Mouse (Mus musculus): ENCODE measurements around the gene Cdiptos.

Cdiptos gene

GRCm38 (mm10) chr7:126976878-126977459 is 1.1 kb upstream of the Cdiptos start:
- 23% methylated on average over 14 of the region's 14 CpGs for WGBS

DNA sequence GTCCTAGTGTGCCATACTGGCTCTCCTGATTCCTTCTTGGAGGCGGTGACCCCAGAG is 177 bp downstream of the Cdiptos start, which contains the start of gene Cdipt:
TSS of gene Cdipt (plus strand) at position 22 of the 57 bp plus-strand sequence.
- 4% methylated on average over 1 of the region's 1 CpGs for WGBS

- 5% methylated on average over 8 of the region's 8 CpGs for WGBS
These were observed 405 bp downstream of the Cdiptos start for GRCm38 (mm10) chr7:126975493-126975892.

GRCm38 (mm10) chr7:126967361-126967760 is 8.5 kb downstream of the Cdiptos start:
- 73% methylated on average over 6 of the region's 6 CpGs for WGBS

DNA sequence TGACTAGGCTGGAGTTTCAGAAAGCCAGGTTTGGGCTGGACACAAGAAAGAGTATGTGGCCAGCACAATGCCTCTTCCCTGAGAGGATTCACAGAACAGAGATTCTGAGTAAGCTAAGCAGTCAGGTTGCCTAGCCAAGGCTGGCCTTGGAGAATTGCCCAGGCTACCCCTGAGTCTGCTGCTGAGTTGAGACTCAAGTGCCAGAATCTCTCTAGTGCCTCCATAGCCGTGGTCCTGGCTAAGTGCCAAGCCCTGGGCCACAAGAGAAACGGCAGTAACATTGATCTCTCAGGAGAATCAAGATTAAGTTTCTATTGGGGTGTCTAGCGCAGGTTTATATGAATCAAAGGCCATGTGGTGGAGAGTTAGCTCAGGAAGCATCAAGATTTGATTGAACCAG is 10.3 kb downstream of the Cdiptos start:
- 40% methylated on average over 3 of the region's 3 CpGs for WGBS

DNA sequence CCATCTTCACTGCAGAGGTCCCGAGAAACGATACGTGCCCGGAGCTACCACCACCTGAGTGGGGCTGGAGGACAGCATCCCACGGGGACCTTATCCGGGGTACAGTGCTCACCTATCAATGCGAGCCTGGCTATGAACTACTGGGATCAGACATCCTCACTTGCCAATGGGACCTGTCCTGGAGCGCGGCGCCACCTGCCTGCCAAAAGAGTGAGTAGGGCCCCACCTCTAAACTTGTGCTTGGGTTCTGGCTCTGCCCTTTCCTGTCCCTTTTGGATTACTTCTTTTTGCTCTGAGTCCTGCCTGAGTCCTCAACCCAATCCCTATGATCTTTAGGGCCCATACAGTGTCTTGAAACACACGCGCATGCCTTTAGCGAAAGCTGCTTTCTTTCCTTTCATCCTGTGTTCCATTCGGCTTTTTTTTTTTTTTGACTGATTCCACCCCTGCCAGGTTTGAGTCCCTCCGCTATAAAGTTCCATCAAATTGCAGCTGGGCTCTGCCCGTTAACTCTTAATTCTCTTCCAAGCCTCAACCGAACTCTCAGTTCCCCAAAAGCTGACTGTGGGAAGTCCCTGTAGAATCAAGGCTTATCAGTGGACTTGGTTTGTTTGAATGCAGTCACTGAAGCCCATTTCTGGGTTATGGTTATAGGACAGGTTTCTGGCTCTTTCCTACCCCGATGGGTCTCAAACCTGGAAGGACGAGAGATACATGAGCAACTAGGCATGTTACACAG is 12.2 kb downstream of the Cdiptos start:
- WGBS = 45% methylated on average over 19 of the region's 19 CpGs

DNA sequence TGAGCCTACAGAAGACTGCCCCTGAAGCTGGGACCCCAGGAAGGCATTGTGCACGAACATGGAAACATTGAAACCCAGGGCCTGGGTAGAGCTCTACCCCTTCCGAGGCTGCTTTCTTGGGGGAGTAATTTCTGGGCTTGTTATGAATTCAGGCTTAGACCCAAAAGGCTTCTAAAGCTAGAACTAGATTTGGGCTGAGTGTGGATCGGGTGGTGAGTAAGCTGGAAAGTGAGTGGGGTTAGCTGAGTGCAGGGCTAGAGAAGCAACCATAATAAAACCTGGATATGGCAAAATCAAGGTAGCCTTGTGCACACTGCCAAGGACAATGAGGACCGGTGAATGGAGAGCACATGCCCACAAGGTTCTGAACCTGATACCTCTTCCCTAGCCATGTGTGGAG is 13.9 kb downstream of the Cdiptos start:
- 64% methylated on average over 4 of the region's 4 CpGs for WGBS

- WGBS = 58% methylated on average over 5 of the region's 5 CpGs
These were observed 14.8 kb downstream of the Cdiptos start for GRCm38 (mm10) chr7:126961095-126961494.

- 71% methylated on average over 9 of the region's 9 CpGs for WGBS
These were observed 16.1 kb downstream of the Cdiptos start for GRCm38 (mm10) chr7:126959780-126960179.

DNA sequence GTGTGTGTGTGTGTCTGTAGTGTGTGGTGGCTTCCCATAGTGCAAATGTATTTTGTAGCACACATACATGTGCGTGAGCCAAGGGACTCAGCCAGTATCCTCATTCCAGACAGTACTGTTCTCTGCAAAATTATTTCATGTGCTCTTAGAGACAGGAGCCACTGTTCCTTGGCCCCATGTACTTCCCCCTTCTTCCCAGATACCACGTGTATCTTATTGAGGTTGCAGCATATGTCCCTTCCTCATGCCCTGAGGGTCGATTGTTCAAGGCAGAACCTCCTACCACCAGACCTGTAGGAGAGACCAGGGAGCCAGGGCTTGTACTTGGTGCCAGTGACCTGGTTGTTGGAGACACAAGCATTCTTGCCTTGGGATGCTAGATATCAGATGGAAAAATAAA is 20.8 kb downstream of the Cdiptos start:
- WGBS = 50% methylated on average over 3 of the region's 3 CpGs

GRCm38 (mm10) chr7:126952646-126953045 is 23.3 kb downstream of the Cdiptos start:
- WGBS = 3% methylated on average over 8 of the region's 8 CpGs

GRCm38 (mm10) chr7:126951741-126952140 is 24.2 kb downstream of the Cdiptos start:
- WGBS = 14% methylated on average over 4 of the region's 4 CpGs

- WGBS = 3% methylated on average over 26 of the region's 26 CpGs
These were observed 25.0 kb downstream of the Cdiptos start for GRCm38 (mm10) chr7:126950647-126951615.

DNA sequence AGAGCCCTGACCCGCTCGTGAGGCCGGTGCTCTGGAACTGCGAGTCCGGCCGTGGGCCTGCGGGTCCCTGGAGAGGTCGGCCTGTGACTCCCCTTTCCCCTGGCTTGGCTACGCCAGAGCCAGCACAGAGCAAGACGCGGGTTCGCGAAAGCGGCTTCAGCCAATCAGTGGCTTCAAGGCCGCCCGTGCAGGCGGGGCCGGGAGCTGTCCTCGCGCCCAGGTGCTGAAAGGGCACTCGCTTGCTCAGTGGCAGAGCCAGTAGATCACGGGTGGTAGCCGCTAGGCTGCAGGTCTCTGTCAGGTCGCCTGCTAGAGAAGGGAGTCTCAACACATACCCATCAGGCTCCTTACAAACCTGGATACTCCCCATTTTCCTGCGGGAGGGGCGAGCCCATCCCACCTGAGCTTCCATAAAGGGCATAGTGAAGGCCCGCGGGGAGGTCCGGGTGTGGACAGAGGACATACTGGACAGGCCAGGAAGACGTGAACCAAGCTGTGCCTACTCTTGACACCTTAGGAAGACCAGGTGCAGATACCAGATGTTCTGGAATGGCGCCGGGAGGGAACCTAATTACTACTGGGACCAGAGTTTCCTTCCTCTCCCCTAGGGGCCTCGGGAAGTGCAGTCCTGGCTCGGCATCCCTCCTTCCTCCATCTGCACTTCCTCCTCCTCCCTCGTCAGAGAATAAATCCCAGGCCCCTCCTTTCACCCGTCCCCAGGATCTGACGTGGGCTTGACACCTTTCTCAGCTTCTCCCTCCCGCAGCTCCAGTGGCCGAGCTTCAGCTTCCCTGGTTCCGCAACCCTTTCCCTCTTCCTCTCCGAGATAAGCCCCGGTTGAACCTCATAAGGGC is 25.9 kb downstream of the Cdiptos start, which contains the start of gene Sez6l2:
TSS of gene Sez6l2 (plus strand) at position 771 of the 854 bp plus-strand sequence.
- under 1% methylated on average over 42 of the region's 42 CpGs for WGBS

- 2% methylated on average over 21 of the region's 21 CpGs for WGBS
These were observed 26.5 kb downstream of the Cdiptos start, which contains the start of gene Asphd1 for GRCm38 (mm10) chr7:126949403-126949792. Gene Asphd1, minus strand, starts transcription at chr7:126949582.

- 75% methylated on average over 10 of the region's 10 CpGs for WGBS
These were observed 27.3 kb downstream of the Cdiptos start for GRCm38 (mm10) chr7:126948626-126949025.

DNA sequence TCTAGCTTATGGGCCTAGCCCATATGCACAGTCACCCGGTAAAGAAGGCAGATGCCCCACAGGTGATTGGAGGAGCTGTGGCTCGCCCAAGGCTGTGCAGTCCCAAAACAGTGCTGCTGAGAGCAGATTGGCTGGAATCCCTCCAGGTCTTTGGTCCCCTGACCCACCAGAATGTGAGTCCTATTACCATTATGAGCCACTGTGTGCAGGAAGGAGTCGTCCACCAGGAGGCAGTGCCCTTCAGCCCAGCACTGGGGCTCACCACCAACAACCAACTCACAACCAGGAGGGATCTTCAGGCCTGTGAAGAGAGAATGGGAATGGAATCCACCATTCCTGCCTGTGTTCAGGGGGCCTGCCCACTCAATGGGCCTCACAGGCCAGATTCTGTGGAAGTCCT is 29.4 kb downstream of the Cdiptos start:
- WGBS = 25% methylated on average over 3 of the region's 3 CpGs

- 51% methylated on average over 5 of the region's 5 CpGs for WGBS
These were observed 34.1 kb downstream of the Cdiptos start for GRCm38 (mm10) chr7:126941801-126942200.

- 38% methylated on average over 6 of the region's 6 CpGs for WGBS
These were observed 34.7 kb downstream of the Cdiptos start for GRCm38 (mm10) chr7:126941171-126941570.

DNA sequence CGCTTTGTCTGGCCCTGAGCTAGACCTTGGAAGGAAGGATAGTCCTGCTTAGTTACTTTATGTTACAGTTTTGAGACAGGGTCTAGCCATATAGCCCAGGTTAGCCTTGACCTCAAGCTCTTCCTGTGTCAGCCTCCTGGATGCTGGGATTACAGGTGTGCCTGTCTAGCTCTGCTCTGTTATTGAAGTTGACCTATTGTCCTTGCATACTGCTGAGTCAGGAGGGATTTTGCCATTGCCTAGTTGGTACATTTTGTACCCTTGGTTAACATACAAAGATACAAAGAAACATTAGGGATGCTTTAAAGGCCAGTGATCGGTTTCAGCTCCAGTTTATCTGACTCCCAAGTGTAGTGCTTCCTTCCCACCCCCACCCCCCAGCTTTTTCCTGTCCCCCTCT is 43.2 kb downstream of the Cdiptos start:
- WGBS = 85% methylated on average over 2 of the region's 2 CpGs

DNA sequence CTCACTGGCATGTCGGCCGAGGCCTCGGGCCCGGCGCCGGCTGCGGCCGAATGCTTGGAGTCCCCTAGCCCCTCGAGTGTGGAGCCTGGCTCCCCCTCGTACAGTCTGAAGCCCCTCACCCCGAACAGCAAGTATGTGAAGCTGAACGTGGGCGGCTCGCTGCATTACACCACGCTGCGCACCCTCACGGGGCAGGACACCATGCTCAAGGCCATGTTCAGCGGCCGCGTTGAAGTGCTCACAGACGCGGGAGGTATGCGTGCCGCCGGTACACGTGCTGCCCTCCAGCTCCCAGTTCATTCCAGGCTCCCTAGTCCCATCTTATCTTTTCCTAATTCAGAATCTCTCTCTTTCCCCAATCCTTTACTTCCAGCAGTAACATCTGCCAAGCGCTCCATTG is 46.9 kb downstream of the Cdiptos start:
- 1% methylated on average over 27 of the region's 27 CpGs for WGBS
